Mouse (Mus musculus) testis, adult 2 months (tissue): ENCODE measurements at regions not wholly inside any gene's neighbourhood (a gene's known extent, or its start where the extent isn't known, plus 50 kb on each side); places are given as distances from the start of the nearest gene placed in this dataset.

ENCODE experiments used
- H3K27ac ChIP-seq: fragments of 200-500 bp; 2 replicates; pipeline ENCODE4 v1.5.1; 2012; ENCODE audit warnings: low read depth, low read length; ENCODE audit not compliant: control insufficient read depth, insufficient read depth
- H3K27me3 ChIP-seq: fragments of 200-500 bp; 2 replicates; pipeline ENCODE4 v1.6.1; 2012; ENCODE audit warnings: mild to moderate bottlenecking, low read length, moderate library complexity; ENCODE audit not compliant: control insufficient read depth, insufficient read depth
- H3K36me3 ChIP-seq: fragments of 200-500 bp; 2 replicates; pipeline ENCODE4 v1.6.1; 2012; ENCODE audit warnings: mild to moderate bottlenecking, low read length; ENCODE audit not compliant: control insufficient read depth, insufficient read depth
- H3K4me1 ChIP-seq: fragments of 200-500 bp; 2 replicates; pipeline ENCODE4 v1.6.1; 2012; ENCODE audit warnings: low read length; ENCODE audit not compliant: control insufficient read depth, insufficient read depth
- H3K4me3 ChIP-seq: fragments of 200-500 bp; 2 replicates; pipeline ENCODE4 v1.5.1; 2012; ENCODE audit warnings: low read depth, mild to moderate bottlenecking, low read length, moderate library complexity, mixed read lengths; ENCODE audit not compliant: control insufficient read depth
- CTCF ChIP-seq: fragments of 200-500 bp; IDR thresholded peaks from 2 replicates; pipeline ENCODE4 v1.5.1; 2012; ENCODE audit warnings: low read depth, mild to moderate bottlenecking, inconsistent platforms, low read length, moderate library complexity; ENCODE audit not compliant: control insufficient read depth, insufficient read depth, insufficient replicate concordance
- POLR2A ChIP-seq: fragments of 200-500 bp; IDR thresholded peaks from 2 replicates; pipeline ENCODE4 v1.6.1; 2012; ENCODE audit warnings: low read depth, mild to moderate bottlenecking, inconsistent platforms, low read length, moderate library complexity; ENCODE audit not compliant: control insufficient read depth

DNA sequence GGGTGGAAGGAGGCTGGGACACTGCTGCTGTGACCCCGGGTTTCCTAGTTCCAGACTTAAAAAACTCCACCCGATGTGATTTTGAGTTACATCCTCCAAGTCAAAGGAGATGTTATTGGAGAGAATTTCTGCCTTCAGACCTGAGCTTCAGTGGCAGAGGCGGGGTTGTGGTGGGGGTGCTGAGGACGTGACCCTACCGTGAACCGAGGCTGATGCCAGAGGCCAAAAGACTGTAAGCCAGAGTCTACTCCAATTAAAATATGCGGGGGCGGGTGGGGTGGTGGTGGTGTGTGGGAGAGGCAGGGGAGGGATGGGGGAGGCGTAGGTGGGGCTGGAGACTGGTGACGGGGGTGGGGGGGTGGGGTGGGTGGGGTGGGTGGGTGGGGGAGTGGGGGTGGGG is 145.1 kb upstream of the Zfp64 start:
- no peak overlapping the region for H3K27ac ChIP-seq
- no peaks in the 10 kb centered on the region; the same call in 1 of the 2 replicates for H3K4me1 ChIP-seq
- H3K36me3 ChIP-seq: no peaks in the 10 kb centered on the region
- no peaks in the 10 kb centered on the region for H3K27me3 ChIP-seq
- H3K4me3 ChIP-seq: no peak overlapping the region
- TF ChIP-seq CTCF: no peak
- no peak for TF ChIP-seq POLR2A

DNA sequence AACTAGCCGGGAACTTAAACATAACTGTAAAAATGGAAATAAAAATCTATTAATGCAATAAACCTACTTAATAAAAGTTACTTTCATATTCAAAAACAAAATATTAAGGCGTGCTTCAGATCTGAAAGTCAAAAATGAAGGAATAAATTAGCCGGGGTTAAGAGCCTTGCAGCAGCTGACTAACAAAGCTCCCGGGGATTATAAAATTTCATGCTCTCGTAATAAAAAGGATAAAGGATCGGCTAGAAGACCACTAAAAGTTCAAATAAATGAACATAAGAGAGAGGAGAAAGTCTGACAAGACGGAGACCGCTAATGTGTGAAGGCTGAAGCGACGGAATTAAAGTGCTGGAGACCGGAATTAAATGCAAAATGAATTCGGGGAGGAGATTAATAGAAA is 144.3 kb upstream of the Zfp64 start:
- Histone ChIP-seq H3K4me1 (no peaks in the 10 kb centered on the region; the same call in 1 of the 2 replicates), H3K36me3 (no peaks in the 10 kb centered on the region), H3K27me3 (no peaks in the 10 kb centered on the region), H3K4me3 (no peak overlapping the region), H3K27ac (no peak overlapping the region)
- TF ChIP-seq POLR2A (no peak), CTCF (no peak)

DNA sequence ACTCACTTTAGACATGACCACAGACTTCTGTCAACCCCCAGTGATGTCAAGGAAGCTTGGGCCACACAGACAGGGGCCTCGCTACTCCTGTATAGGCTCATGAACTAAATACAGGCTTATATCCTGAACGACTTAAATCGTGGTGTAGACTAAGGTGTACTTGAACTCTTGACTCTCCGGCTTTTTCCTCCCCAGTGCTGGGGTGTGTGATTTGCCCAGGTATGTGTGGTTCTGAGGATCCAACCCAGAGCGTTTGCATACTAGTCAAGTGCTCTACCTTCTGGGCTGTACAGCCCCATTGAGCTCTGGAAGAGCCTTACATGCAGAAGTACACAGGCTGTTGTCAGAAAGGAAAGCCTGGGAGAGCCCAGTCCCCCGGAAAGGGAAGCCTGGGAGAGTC is 143.2 kb upstream of the Zfp64 start:
- Histone ChIP-seq H3K27ac (no peak overlapping the region), H3K36me3 (no peaks in the 10 kb centered on the region), H3K27me3 (no peaks in the 10 kb centered on the region), H3K4me1 (no peaks in the 10 kb centered on the region; the same call in 1 of the 2 replicates), H3K4me3 (no peak overlapping the region)
- TF ChIP-seq CTCF: no peak
- no peak for TF ChIP-seq POLR2A

DNA sequence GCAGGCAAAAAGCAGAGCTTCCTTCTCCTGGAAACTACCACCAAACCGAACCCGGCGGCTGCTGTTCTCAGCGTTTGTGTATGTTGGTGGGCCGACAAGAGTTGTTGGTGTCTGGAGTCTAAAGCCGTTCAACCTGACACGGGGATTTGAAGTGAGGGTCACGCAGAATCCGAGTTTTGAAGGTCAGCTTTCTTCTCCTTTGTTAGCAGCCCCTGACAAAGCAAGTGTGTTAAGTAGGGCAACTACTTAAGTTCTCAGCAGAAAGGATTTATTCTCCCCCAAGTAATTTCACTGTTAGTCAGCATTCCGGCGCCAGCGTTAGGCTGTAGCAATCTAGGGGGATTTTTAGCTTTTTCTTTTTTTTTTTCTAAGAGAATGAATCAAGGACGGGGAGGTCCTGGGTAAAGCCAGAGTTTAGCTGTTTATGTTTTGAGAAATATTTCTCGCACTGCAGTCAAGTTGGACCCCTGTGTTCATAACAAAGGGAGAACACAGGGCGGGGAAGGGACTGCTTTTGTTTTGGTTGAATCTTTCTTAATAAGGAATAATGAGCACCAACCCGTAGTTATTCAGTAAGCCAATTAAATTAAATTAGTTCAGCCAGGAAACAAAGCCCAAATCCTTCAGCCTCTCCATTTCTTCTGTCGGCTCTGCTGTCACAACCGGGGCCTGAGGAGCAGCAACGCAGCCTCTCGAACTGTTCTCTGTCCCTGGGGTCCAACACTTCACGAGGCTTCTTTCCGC is 138.8 kb upstream of the Zfp64 start:
- TF ChIP-seq POLR2A (no peak), CTCF (no peak)
- H3K4me3 ChIP-seq: no peak overlapping the region
- no peaks in the 10 kb centered on the region for H3K36me3 ChIP-seq
- no peak overlapping the region for H3K27ac ChIP-seq
- peaks cover 2% of the 10 kb centered on the region for H3K4me1 ChIP-seq
- H3K27me3 ChIP-seq: no peaks in the 10 kb centered on the region

DNA sequence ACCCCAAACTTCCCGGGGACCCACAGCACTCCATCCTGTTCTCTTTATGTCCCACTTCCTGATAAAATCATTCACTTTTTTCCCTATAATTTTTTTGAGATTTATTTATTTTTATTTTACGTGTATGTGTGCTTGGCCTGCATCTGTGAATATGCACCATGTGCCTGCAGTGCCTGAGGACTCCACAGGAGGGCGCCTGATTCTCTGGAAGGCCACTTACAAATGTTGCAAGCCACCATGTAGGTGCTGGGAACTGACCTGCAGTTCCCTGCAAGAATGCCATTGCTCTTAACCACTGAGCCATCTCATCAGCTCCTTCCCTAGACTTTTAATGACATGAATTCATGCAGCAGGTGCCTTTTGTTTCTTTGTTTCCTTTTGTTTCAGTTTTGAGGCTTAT is 134.9 kb upstream of the Zfp64 start:
- H3K27me3 ChIP-seq: no peaks in the 10 kb centered on the region
- H3K36me3 ChIP-seq: no peaks in the 10 kb centered on the region
- H3K4me3 ChIP-seq: no peak overlapping the region
- no peak for TF ChIP-seq POLR2A
- peak; percentile 72; the same call in 1 of the 2 replicates for TF ChIP-seq CTCF
- H3K4me1 ChIP-seq: peaks cover 4% of the 10 kb centered on the region
- no peak overlapping the region for H3K27ac ChIP-seq

DNA sequence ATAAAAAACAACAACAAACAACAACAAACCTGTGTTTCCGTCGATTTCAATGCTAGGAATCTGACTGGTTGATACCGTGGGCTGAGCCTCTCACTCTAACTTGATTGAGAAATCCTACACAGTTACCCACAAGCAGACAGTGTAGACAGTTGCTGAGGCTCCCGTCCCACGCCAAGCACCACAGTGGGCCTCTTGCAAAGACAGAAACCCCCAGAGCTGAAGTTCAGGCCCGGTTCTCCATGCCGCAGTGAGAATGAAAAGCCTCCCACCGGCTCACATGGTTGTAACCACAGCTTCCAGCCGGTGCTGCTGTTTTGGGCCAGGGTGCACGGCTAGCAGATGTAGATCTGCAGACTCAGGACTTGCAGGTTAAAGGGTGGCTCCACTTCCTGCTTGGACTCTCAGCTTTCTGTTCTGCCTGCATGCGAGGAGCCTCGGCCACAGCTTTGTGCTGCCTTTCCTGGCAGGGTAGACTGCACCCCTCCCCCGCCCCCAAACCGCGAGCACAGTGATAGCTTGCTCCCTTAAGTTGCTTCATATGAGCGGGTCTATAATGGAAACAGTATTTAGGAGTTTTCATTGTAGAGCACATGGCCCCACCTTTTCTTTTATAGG is 133.6 kb upstream of the Zfp64 start:
- Histone ChIP-seq H3K27me3 (no peaks in the 10 kb centered on the region), H3K36me3 (no peaks in the 10 kb centered on the region), H3K27ac (no peak overlapping the region), H3K4me1 (peaks cover 4% of the 10 kb centered on the region), H3K4me3 (no peak overlapping the region; the same call in 1 of the 2 replicates)
- no peak for TF ChIP-seq CTCF

DNA sequence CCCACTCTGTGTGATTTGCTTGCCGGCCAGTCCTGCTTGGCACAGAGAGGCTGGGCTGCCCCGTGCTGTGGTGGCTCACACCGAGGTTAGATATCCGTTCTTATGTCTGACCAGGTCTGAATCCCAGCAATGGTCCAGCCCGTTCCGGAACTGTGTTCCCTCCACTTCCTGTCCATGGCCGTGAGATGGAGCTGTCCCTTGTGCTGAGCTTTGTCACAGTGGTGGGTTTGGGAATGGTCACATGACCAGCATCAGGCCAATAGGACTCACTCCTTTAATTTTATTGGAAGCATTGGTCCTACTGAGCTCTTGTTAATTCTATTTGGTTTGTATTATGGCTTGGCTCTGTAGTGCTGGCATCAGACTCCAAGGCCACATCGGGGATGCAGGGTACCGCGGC is 132.9 kb upstream of the Zfp64 start:
- peak overlapping the region; percentile 26; the same call in 1 of the 2 replicates for H3K4me3 ChIP-seq
- TF ChIP-seq POLR2A (no peak), CTCF (no peak)
- H3K36me3 ChIP-seq: no peaks in the 10 kb centered on the region
- peaks cover 4% of the 10 kb centered on the region for H3K4me1 ChIP-seq
- H3K27me3 ChIP-seq: no peaks in the 10 kb centered on the region
- H3K27ac ChIP-seq: no peak overlapping the region
